Mouse (Mus musculus): ENCODE results near the gene Gm5767. TPM values are rescaled to one million over a fixed set of nuclear protein-coding genes. Genes with fewer than 3 reads are reported as not detected.

Gene Gm5767
- polyA plus RNA-seq, 1 experiment from 2014 or later: not detected

GRCm38 (mm10) chr16:8667261-8667660 is 13.3 kb upstream of the Gm5767 start:
- no peaks in the 10 kb centered on the region for H3K36me3 ChIP-seq (ENCODE audit: control insufficient read depth, insufficient read depth, low read length)
- H3K4me2 ChIP-seq (ENCODE audit: low read depth, low read length): no peak overlapping the region
- WGBS: 71% methylated on average over 7 of the region's 7 CpGs
- peaks cover 47% of the 10 kb centered on the region for H3K4me1 ChIP-seq (ENCODE audit: control insufficient read depth, insufficient read depth, low read length)
- no peak for ATAC-seq (ENCODE audit: insufficient read depth, low FRiP score)
- H3K27me3 ChIP-seq (ENCODE audit: control insufficient read depth, insufficient read depth, low read length): no peaks in the 10 kb centered on the region
- no peaks in the 10 kb centered on the region for H3K9me3 ChIP-seq (replicated peaks; ENCODE audit: control insufficient read depth, low read length)
- H3K9ac ChIP-seq (ENCODE audit: low read length): 0 out of 2 replicates have a peak overlapping the region, but pooled peaks have one; percentile 34
- H3K4me3 ChIP-seq (replicated peaks; ENCODE audit: low read length): no peak overlapping the region
- peak overlapping the region; percentile 31; the same call in 1 of the 2 replicates for H3K27ac ChIP-seq (ENCODE audit: low read length)

- H3K4me2 ChIP-seq (ENCODE audit: low read depth, low read length): no peak overlapping the region
- H3K27ac ChIP-seq (ENCODE audit: low read length): peak overlapping the region; percentile 29; the same call in 1 of the 2 replicates
- WGBS: 57% methylated on average over 4 of the region's 4 CpGs
- ATAC-seq (ENCODE audit: insufficient read depth, low FRiP score): no peak
- no peaks in the 10 kb centered on the region for H3K36me3 ChIP-seq (ENCODE audit: control insufficient read depth, insufficient read depth, low read length)
- H3K9ac ChIP-seq (ENCODE audit: low read length): peak overlapping the region; percentile 34; the same call in 1 of the 2 replicates
- H3K4me1 ChIP-seq (ENCODE audit: control insufficient read depth, insufficient read depth, low read length): peaks cover 47% of the 10 kb centered on the region
- H3K4me3 ChIP-seq (replicated peaks; ENCODE audit: low read length): no peak overlapping the region
- no peaks in the 10 kb centered on the region for H3K9me3 ChIP-seq (replicated peaks; ENCODE audit: control insufficient read depth, low read length)
- H3K27me3 ChIP-seq (ENCODE audit: control insufficient read depth, insufficient read depth, low read length): no peaks in the 10 kb centered on the region
Observed at GRCm38 (mm10) chr16:8667814-8668213, 12.8 kb upstream of the Gm5767 start.

- H3K27me3 ChIP-seq (ENCODE audit: control insufficient read depth, insufficient read depth, low read length): no peaks in the 10 kb centered on the region
- H3K4me1 ChIP-seq (ENCODE audit: control insufficient read depth, insufficient read depth, low read length): peaks cover 47% of the 10 kb centered on the region
- H3K4me3 ChIP-seq (replicated peaks; ENCODE audit: low read length): no peak overlapping the region
- no peak overlapping the region for H3K27ac ChIP-seq (ENCODE audit: low read length)
- 68% methylated on average over 2 of the region's 2 CpGs for WGBS
- no peak for ATAC-seq (ENCODE audit: insufficient read depth, low FRiP score)
- H3K9ac ChIP-seq (ENCODE audit: low read length): no peak overlapping the region
- no peak overlapping the region for H3K4me2 ChIP-seq (ENCODE audit: low read depth, low read length)
- H3K36me3 ChIP-seq (ENCODE audit: control insufficient read depth, insufficient read depth, low read length): no peaks in the 10 kb centered on the region
- H3K9me3 ChIP-seq (replicated peaks; ENCODE audit: control insufficient read depth, low read length): no peaks in the 10 kb centered on the region
Observed at GRCm38 (mm10) chr16:8668386-8668785, 12.2 kb upstream of the Gm5767 start.

- Histone ChIP-seq H3K36me3 (ENCODE audit: control insufficient read depth, insufficient read depth, low read length) (no peaks in the 10 kb centered on the region), H3K27ac (ENCODE audit: low read length) (peak overlapping the region; percentile 12; the same call in 1 of the 2 replicates), H3K4me2 (ENCODE audit: low read depth, low read length) (peak overlapping the region; percentile 73), H3K27me3 (ENCODE audit: control insufficient read depth, insufficient read depth, low read length) (no peaks in the 10 kb centered on the region), H3K4me3 (replicated peaks; ENCODE audit: low read length) (0 out of 2 replicates have a peak overlapping the region, but pooled peaks have one; percentile 5), H3K4me1 (ENCODE audit: control insufficient read depth, insufficient read depth, low read length) (peaks cover 47% of the 10 kb centered on the region), H3K9ac (ENCODE audit: low read length) (peak overlapping the region; percentile 55), H3K9me3 (replicated peaks; ENCODE audit: control insufficient read depth, low read length) (no peaks in the 10 kb centered on the region)
- ATAC-seq (ENCODE audit: insufficient read depth, low FRiP score): no peak
- WGBS: 62% methylated on average over 5 of the region's 5 CpGs
Observed at GRCm38 (mm10) chr16:8669432-8669831, 11.1 kb upstream of the Gm5767 start.

- ATAC-seq (ENCODE audit: insufficient read depth, low FRiP score): 0 out of 2 replicates have a peak, but pooled peaks have one; percentile 1
Observed at GRCm38 (mm10) chr16:8670041-8671035, 10.2 kb upstream of the Gm5767 start.

GRCm38 (mm10) chr16:8671551-8672349 is 8.8 kb upstream of the Gm5767 start, which contains the start of gene Carhsp1:
TSS of gene Carhsp1 (minus strand) at chr16:8672155.
- ATAC-seq (ENCODE audit: insufficient read depth, low FRiP score): peak; percentile 93

More at GRCm38 (mm10) chr16:8670041-8671035, 10.2 kb upstream of the Gm5767 start:
- Histone ChIP-seq H3K9me3 (replicated peaks; ENCODE audit: control insufficient read depth, low read length) (no peaks in the 10 kb centered on the region), H3K36me3 (ENCODE audit: control insufficient read depth, insufficient read depth, low read length) (no peaks in the 10 kb centered on the region), H3K4me2 (ENCODE audit: low read depth, low read length) (peak overlapping the region; percentile 73), H3K9ac (ENCODE audit: low read length) (peak overlapping the region; percentile 75), H3K27ac (ENCODE audit: low read length) (no peak overlapping the region), H3K27me3 (ENCODE audit: control insufficient read depth, insufficient read depth, low read length) (no peaks in the 10 kb centered on the region), H3K4me3 (replicated peaks; ENCODE audit: low read length) (peak overlapping the region; percentile 77), H3K4me1 (ENCODE audit: control insufficient read depth, insufficient read depth, low read length) (peaks cover 47% of the 10 kb centered on the region)
- WGBS: 13% methylated on average over 15 of the region's 15 CpGs

GRCm38 (mm10) chr16:8672350-8672687 is 8.3 kb upstream of the Gm5767 start:
- Histone ChIP-seq H3K4me2 (ENCODE audit: low read depth, low read length) (peak overlapping the region; percentile 73), H3K9ac (ENCODE audit: low read length) (peak overlapping the region; percentile 59; the same call in 1 of the 2 replicates), H3K36me3 (ENCODE audit: control insufficient read depth, insufficient read depth, low read length) (no peaks in the 10 kb centered on the region), H3K27me3 (ENCODE audit: control insufficient read depth, insufficient read depth, low read length) (no peaks in the 10 kb centered on the region), H3K4me3 (replicated peaks; ENCODE audit: low read length) (peak overlapping the region; percentile 77), H3K4me1 (ENCODE audit: control insufficient read depth, insufficient read depth, low read length) (peaks cover 33% of the 10 kb centered on the region), H3K9me3 (replicated peaks; ENCODE audit: control insufficient read depth, low read length) (no peaks in the 10 kb centered on the region), H3K27ac (ENCODE audit: low read length) (0 out of 2 replicates have a peak overlapping the region, but pooled peaks have one; percentile 90)
- under 1% methylated on average over 18 of the region's 18 CpGs for WGBS
- ATAC-seq (ENCODE audit: insufficient read depth, low FRiP score): no peak

More at GRCm38 (mm10) chr16:8671551-8672349, 8.8 kb upstream of the Gm5767 start, which contains the start of gene Carhsp1:
- WGBS: under 1% methylated on average over 66 of the region's 67 CpGs
- H3K4me1 ChIP-seq (ENCODE audit: control insufficient read depth, insufficient read depth, low read length): peaks cover 39% of the 10 kb centered on the region
- H3K9ac ChIP-seq (ENCODE audit: low read length): peak within 1 kb of the TSS; percentile 75
- H3K9me3 ChIP-seq (replicated peaks; ENCODE audit: control insufficient read depth, low read length): no peaks in the 10 kb centered on the region
- H3K27ac ChIP-seq (ENCODE audit: low read length): peak within 1 kb of the TSS; percentile 90
- no peaks in the 10 kb centered on the region for H3K27me3 ChIP-seq (ENCODE audit: control insufficient read depth, insufficient read depth, low read length)
- peak within 1 kb of the TSS; percentile 73 for H3K4me2 ChIP-seq (ENCODE audit: low read depth, low read length)
- H3K4me3 ChIP-seq (replicated peaks; ENCODE audit: low read length): peak within 1 kb of the TSS; percentile 77
- H3K36me3 ChIP-seq (ENCODE audit: control insufficient read depth, insufficient read depth, low read length): no peaks in the 10 kb centered on the region

- Histone ChIP-seq H3K9me3 (replicated peaks; ENCODE audit: control insufficient read depth, low read length) (no peaks in the 10 kb centered on the region), H3K4me1 (ENCODE audit: control insufficient read depth, insufficient read depth, low read length) (peaks cover 28% of the 10 kb centered on the region), H3K9ac (ENCODE audit: low read length) (no peak overlapping the region), H3K4me3 (replicated peaks; ENCODE audit: low read length) (no peak overlapping the region), H3K4me2 (ENCODE audit: low read depth, low read length) (peak overlapping the region; percentile 73; the same call in 1 of the 2 replicates), H3K27me3 (ENCODE audit: control insufficient read depth, insufficient read depth, low read length) (no peaks in the 10 kb centered on the region), H3K36me3 (ENCODE audit: control insufficient read depth, insufficient read depth, low read length) (no peaks in the 10 kb centered on the region), H3K27ac (ENCODE audit: low read length) (no peak overlapping the region)
- ATAC-seq (ENCODE audit: insufficient read depth, low FRiP score): no peak
Observed at GRCm38 (mm10) chr16:8672811-8673210, 7.8 kb upstream of the Gm5767 start.
